Mouse (Mus musculus): ENCODE data around the gene Txndc12. TPM values are rescaled to one million over a fixed set of nuclear protein-coding genes. Genes with fewer than 3 reads are reported as not detected.

Gene Txndc12
- total RNA-seq, 2 experiments from 2014 or later = 30.0 to 32.4 TPM

DNA sequence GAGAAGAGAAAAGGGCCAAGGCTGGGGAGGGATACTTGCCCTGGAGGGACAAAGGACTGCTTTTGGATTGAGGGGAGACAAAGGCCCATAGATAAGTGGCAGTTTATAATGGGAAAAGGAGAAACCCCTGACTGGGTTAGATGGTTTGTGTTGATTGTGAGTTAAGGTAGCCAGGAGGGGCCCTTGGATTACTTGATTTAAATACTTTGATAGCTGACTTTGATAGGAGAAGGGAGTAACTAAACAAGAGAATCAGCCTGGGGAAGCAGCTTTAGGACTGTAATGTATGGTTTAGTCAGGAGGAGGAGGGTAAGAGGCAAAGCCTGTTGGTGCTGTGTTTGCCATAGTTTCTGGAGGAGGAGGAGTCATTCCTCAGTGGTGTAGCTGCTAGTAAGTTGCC is 8.9 kb downstream of the Txndc12 start:
- intact Hi-C loops (cut with DNase I) = no loop called here
- no peak for DNase-seq

DNA sequence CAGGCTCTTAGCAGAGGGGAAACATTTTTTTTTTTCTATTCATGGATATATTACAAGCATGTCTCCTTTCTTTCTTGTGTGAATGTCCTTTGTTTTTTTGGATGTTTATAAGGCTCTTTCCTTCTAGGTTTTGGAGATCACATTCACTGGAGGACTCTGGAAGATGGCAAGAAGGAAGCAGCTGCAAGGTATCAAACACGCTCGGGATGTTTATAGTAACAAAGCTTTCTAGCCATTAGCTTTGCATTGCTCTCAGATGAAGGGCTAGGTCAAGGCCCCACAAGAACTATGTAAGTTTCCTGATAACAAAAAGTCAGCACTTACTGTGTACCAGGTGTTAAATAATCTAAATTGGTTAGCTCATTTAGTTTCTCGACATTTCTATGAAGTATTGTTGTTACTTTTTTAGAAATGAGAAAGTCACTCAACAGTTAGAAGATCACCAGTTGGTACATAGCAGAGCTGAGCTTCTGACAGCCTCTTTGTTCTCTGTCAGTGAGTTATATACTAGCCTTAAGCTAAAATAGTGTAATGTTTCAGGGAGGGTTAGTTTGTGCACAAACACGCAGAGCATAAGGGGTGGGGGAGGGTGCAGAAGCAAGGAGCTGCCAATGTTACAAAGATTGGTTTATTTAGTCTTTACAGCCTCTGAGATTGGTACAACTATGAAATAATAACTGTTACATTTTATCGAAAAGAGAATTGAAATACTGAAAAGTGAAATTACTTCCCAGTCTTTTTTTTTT is 11.6 kb downstream of the Txndc12 start:
- intact Hi-C loops (cut with DNase I) = no loop called here
- no peak for DNase-seq

DNA sequence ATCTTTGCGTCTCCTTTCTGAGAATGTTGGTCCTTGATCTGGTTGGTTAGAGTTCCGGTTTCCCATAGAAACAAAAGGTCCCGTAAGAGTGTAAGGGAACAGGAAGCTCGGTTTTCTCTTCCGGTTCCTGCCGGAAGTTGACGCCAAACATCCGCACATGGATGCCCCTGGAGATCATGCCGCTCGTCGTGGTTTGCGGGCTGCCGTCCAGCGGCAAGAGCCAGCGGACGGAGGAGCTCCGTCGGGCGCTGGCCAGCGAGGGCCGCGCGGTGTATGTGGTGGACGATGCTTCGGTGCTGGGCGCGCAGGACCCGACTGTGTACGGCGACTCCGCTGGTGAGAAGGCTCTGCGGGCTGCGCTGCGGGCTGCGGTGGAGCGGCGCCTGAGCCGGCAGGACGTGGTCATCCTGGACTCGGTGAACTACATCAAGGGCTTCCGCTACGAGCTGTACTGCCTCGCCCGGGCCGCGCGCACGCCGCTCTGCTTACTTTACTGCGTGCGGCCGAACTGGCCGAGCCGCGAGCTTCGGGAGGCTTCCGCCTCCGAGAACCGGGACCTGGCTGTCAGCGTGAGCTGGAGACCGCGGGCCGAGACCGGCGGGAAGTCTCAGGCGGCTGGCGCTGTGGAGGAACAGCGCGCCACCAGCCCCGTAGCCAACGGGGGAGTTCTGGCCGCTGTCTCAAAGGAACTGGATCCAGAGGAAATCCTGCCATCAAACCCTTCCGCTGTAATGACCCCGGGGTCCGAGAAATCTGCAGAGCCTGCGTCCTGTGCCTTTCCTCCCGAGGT is 13.5 kb downstream of the Txndc12 start, which contains the start of gene Kti12:
Gene Kti12 (plus strand): TSS at position 71 of the 790 bp plus-strand sequence.
- intact Hi-C loops (cut with DNase I) = loop anchor here (1.0 kb wide), 1 partner anchor 14 kb away; the partner anchor contains the start of gene Txndc12
- DNase-seq = peak; percentile 81 to 87

- DNase-seq = peak in 1 of 2 experiments; percentile 43
- intact Hi-C loops (cut with DNase I) = no loop called here
Measured at GRCm38 (mm10) chr4:108848505-108848848, 14.1 kb downstream of the Txndc12 start, which contains the start of gene A730015C16Rik. A730015C16Rik (minus strand) TSS chr4:108848619.

DNA sequence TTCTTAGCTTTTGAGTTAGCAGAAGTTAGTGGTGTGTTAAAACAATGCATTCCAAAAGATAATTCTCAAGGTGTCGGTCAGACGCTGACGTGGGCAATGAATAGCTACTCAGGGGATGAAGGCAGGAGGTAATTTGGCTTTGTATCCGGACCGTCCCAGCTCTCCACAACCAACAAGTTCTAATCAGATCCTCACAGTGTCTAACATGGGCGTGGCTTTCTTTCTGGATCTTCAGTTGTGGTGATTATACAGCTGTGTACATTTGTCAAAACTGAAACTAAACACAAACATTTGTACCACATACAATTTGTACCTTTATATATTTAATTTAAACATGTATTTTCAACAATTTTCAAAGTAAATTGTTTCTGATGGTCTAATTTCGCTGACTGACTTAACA is 32.4 kb downstream of the Txndc12 start:
- intact Hi-C loops (cut with DNase I) = no loop called here
- no peak for DNase-seq

GRCm38 (mm10) chr4:108869730-108870374 is 35.5 kb downstream of the Txndc12 start:
- intact Hi-C loops (cut with DNase I) = loop anchor here (1.0 to 2.0 kb wide), 3 partner anchors 106 to 295 kb away; no protein-coding TSS in a partner anchor
- DNase-seq = peak; percentile 73 to 76

- no peak for DNase-seq
- intact Hi-C loops (cut with DNase I) = no loop called here
Measured at GRCm38 (mm10) chr4:108873746-108874145, 39.3 kb downstream of the Txndc12 start.

DNA sequence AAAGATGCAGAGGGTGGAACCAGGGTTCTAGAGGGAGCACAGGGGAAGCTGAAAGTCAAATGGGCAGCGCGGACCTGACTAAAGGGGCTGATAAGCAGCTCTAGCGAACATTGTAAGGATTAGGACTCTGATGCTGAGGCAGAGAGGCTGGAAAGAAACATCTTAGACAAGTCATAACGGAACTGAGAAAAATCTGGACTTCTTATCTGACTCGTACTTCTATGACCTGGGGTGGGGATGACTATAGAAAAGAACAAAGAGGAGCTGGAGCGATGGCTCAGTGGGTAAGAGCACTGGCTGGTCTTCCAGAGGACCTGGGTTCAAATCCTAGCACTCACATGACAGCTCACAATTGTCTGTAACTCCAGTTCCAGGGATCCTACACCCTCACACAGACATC is 43.5 kb downstream of the Txndc12 start:
- no peak for DNase-seq
- intact Hi-C loops (cut with DNase I) = no loop called here

GRCm38 (mm10) chr4:108878963-108879822 is 44.8 kb downstream of the Txndc12 start, which contains the start of gene Rab3b:
Rab3b (plus strand) TSS chr4:108879063.
- intact Hi-C loops (cut with DNase I) = no loop called here
- peak; percentile 14 to 40 for DNase-seq

- intact Hi-C loops (cut with DNase I) = no loop called here
- DNase-seq = no peak
Measured at GRCm38 (mm10) chr4:108883815-108884214, 49.4 kb downstream of the Txndc12 start.

DNA sequence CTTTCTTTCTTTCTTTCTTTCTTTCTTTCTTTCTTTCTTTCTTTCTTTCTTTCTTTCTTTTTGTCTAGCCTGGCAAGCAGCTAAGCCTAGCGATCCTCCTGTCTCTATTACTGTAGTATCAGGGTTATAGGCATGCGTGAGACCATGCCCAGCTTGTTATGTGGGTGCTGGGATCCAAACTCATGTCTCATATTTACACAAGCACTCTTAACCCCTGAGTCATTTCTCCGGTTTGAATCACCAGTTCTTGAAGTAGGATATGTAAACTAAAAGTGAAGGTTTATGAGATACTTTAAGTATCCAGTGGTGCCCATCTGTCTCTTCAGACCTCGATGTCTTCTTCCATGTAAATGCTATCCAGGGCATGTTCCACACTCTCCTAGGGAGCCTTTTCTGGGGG is 53.1 kb downstream of the Txndc12 start:
- intact Hi-C loops (cut with DNase I) = no loop called here
- no peak for DNase-seq

GRCm38 (mm10) chr4:108890876-108891275 is 56.5 kb downstream of the Txndc12 start:
- DNase-seq = no peak
- intact Hi-C loops (cut with DNase I) = no loop called here

DNA sequence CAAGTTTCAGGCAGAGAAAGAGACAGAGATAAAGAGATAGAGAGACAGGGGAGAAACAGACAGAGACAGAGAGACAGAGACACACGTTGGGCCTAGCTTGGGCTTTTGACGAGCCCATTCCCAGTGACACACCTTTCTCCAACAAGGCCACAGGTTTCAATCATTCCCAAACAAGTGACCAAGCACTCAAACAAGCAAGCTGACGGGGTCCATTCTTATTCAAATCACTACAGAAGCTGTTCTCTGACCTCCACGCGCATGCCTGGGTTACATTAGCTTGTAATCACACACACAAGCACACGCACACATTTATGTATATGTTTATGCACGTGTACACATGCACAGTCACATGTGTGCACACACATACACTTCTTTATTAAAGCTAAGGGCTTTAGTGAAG is 66.0 kb downstream of the Txndc12 start:
- intact Hi-C loops (cut with DNase I) = no loop called here
- DNase-seq = no peak

DNA sequence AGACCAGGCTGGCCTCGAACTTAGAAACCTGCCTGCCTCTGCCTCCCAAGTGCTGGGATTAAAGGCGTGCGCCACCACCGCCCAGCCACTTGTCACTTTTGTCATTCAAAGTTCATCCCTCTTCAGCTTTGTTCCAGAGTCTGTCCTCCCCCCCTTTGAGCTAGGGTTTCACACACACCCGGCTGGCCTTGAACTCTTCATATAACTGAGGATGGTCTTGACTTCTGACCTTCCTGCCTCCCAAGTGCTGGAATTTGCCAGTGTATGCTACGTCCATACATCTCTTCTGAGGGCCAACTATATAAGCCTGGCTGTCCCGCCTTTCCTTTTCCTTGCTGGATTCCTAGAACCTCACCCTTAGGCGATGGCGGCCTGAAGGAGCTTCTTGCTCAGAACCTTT is 68.5 kb downstream of the Txndc12 start:
- DNase-seq = no peak
- intact Hi-C loops (cut with DNase I) = no loop called here

GRCm38 (mm10) chr4:108903346-108903745 is 68.9 kb downstream of the Txndc12 start:
- intact Hi-C loops (cut with DNase I) = no loop called here
- no peak for DNase-seq

GRCm38 (mm10) chr4:108904076-108904475 is 69.7 kb downstream of the Txndc12 start:
- intact Hi-C loops (cut with DNase I) = no loop called here
- no peak for DNase-seq

- DNase-seq = no peak
- intact Hi-C loops (cut with DNase I) = no loop called here
Measured at GRCm38 (mm10) chr4:108904790-108905189, 70.4 kb downstream of the Txndc12 start.

- intact Hi-C loops (cut with DNase I) = no loop called here
- DNase-seq = no peak
Measured at GRCm38 (mm10) chr4:108905859-108906258, 71.5 kb downstream of the Txndc12 start.

- intact Hi-C loops (cut with DNase I) = no loop called here
- no peak for DNase-seq
Measured at GRCm38 (mm10) chr4:108907475-108907874, 73.1 kb downstream of the Txndc12 start.

DNA sequence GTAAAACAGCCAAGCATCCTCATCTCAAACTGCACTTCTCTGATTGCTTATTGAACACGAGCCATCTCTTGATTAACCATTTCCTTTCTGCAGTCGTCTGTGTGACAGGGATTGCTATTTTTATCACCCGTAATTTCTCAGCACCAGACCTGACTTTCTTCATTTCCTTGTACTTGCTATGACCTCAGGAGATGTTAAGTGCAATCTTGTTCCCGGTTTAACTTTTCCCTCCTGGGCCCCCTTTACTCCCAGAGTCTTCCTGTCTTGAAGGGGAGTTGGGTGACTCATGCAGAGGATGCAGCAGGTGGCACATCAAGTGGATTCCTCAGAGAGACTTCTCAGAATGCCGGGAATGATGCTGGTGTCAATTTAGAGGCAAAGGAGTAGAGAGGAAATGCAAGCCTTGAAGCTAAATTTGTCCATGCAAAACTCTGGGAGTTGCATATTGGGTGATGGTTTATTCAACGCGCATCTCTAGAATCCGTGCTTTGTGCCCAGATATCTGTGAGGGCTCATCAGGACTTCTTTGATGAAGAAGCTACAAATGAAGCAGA is 75.5 kb downstream of the Txndc12 start:
- no peak for DNase-seq
- intact Hi-C loops (cut with DNase I) = no loop called here

All from heart, postnatal 36 days (tissue).